Mouse (Mus musculus): Measurements from ENCODE around the gene Pax8. TPM values are rescaled to one million over a fixed set of nuclear protein-coding genes. Genes with fewer than 3 reads are reported as not detected.

The Pax8 gene
- not detected for polyA plus RNA-seq (2014; fragmentation: Illumina TruSeq; extraction: RNeasy Lipid Tissue Mini Kit (QIAGEN cat#74804); ENCODE audit: low read depth, low replicate concordance)

GRCm38 (mm10) chr2:24475420-24475819 is at the start of gene Pax8:
Pax8 (minus strand) TSS chr2:24475599.

Other genes starting within 250 kb of the Pax8 start
- gene Il1f5, start 198.6 kb downstream of the Pax8 start, polyA plus RNA-seq (2014; fragmentation: Illumina TruSeq; extraction: RNeasy Lipid Tissue Mini Kit (QIAGEN cat#74804); ENCODE audit: low read depth, low replicate concordance) = not detected
- not detected for gene Il1f10, start 184.4 kb downstream of the Pax8 start, polyA plus RNA-seq (2014; fragmentation: Illumina TruSeq; extraction: RNeasy Lipid Tissue Mini Kit (QIAGEN cat#74804); ENCODE audit: low read depth, low replicate concordance)
- 0.99 TPM for gene Il1rn, start 138.7 kb downstream of the Pax8 start, polyA plus RNA-seq (2014; fragmentation: Illumina TruSeq; extraction: RNeasy Lipid Tissue Mini Kit (QIAGEN cat#74804); ENCODE audit: low read depth, low replicate concordance)
- 1.9 TPM for gene Psd4, start 108.0 kb downstream of the Pax8 start, polyA plus RNA-seq (2014; fragmentation: Illumina TruSeq; extraction: RNeasy Lipid Tissue Mini Kit (QIAGEN cat#74804); ENCODE audit: low read depth, low replicate concordance)

Data from adrenal gland, adult 10 weeks (tissue).